Mouse (Mus musculus) C2C12 (cell line): ENCODE data around the gene Tpm1. TPM values are rescaled to one million over a fixed set of nuclear protein-coding genes. Genes with fewer than 3 reads are reported as not detected.

Experiments
- H3K27me3 ChIP-seq: one replicate; pipeline ENCODE4 v1.6.1; 2011; ENCODE audit not compliant: control insufficient read depth, insufficient read depth, insufficient read length
- H3K36me3 ChIP-seq: one replicate; pipeline ENCODE4 v1.6.1; 2011; ENCODE audit not compliant: control insufficient read depth, insufficient read depth
- H3K4me3 ChIP-seq: one replicate; pipeline ENCODE4 v1.5.1; 2011; ENCODE audit warnings: mild to moderate bottlenecking, control low read depth; ENCODE audit not compliant: poor library complexity, insufficient read depth, severe bottlenecking
- H3K79me2 ChIP-seq: one replicate; pipeline ENCODE4 v1.6.1; 2011; ENCODE audit not compliant: control insufficient read depth, insufficient read depth
- H3K79me3 ChIP-seq: one replicate; pipeline ENCODE4 v1.6.1; 2011; ENCODE audit warnings: low read depth, control low read depth
- H3ac ChIP-seq: one replicate; pipeline ENCODE3; 2011; ENCODE audit warnings: low read depth; ENCODE audit not compliant: control insufficient read depth, insufficient read length
- CEBPB ChIP-seq: IDR thresholded peaks from one replicate; pipeline ENCODE4 v1.6.1; 2011; ENCODE audit warnings: low read depth, mild to moderate bottlenecking, control low read depth, moderate library complexity
- CTCF ChIP-seq: IDR thresholded peaks from one replicate; pipeline ENCODE4 v1.5.1; 2011; ENCODE audit not compliant: control insufficient read depth, insufficient read depth, insufficient read length
- FOSL1 ChIP-seq: IDR thresholded peaks from one replicate; pipeline ENCODE4 v1.8.0; 2011; ENCODE audit warnings: mild to moderate bottlenecking, low read length; ENCODE audit not compliant: poor library complexity, insufficient read depth, severe bottlenecking
- MAX ChIP-seq: IDR thresholded peaks from one replicate; pipeline ENCODE4 v1.6.1; 2011; ENCODE audit warnings: mild to moderate bottlenecking, control low read depth
- MYOD1 ChIP-seq: IDR thresholded peaks from one replicate; pipeline ENCODE4 v1.6.1; 2011; ENCODE audit warnings: low read depth; ENCODE audit not compliant: control insufficient read depth, insufficient read length
- MYOG ChIP-seq: IDR thresholded peaks from one replicate; pipeline ENCODE4 v1.6.1; 2011; ENCODE audit not compliant: control insufficient read depth, insufficient read length; ENCODE audit errors: extremely low read depth
- USF1 ChIP-seq: IDR thresholded peaks from one replicate; pipeline ENCODE4 v1.6.1; 2011; ENCODE audit warnings: low read depth, mild to moderate bottlenecking, control low read depth, moderate library complexity
- polyA plus RNA-seq: library from polyadenylated mRNA; unstranded; fragments of >200 nt; fragmentation: generic; extraction: Trizol; gene quantifications from one replicate; pipeline ENCODE4 v1.2.1, GENCODE M21; 2012; ENCODE audit warnings: missing spikeins

Gene Tpm1
- polyA plus RNA-seq, 1 experiment, result 1,080 TPM

DNA sequence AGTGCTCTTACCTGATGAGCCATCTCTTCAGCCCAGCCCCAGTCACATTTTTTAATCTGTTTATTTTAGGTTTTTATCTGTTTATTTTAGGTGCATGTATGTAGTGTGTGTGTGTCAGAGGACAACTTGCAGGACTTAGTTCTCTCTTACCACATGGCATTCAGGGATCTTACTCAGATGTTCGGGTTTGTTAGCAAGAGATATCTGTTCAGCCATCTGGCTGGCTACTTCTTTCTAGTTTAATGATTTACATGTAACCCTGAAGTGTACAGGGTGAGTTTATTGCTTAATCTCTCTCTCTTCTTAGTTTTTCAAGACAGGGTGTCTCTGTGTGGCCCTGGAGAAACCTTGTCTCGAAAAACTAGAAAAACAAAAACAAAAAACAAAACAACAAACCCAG lies 23.0 kb upstream of the Tpm1 start:
- TF ChIP-seq MYOD1, result no peak
- no peak for TF ChIP-seq FOSL1
- no peak for TF ChIP-seq CEBPB
- no peak for TF ChIP-seq MAX
- TF ChIP-seq USF1, result no peak
- no peak for TF ChIP-seq CTCF
- TF ChIP-seq MYOG, result no peak
- Histone ChIP-seq H3K79me3 (no peaks in the 10 kb centered on the region), H3K27me3 (no peaks in the 10 kb centered on the region), H3K79me2 (no peaks in the 10 kb centered on the region), H3K36me3 (no peaks in the 10 kb centered on the region), H3K4me3 (no peak overlapping the region), H3ac (no peak overlapping the region)

DNA sequence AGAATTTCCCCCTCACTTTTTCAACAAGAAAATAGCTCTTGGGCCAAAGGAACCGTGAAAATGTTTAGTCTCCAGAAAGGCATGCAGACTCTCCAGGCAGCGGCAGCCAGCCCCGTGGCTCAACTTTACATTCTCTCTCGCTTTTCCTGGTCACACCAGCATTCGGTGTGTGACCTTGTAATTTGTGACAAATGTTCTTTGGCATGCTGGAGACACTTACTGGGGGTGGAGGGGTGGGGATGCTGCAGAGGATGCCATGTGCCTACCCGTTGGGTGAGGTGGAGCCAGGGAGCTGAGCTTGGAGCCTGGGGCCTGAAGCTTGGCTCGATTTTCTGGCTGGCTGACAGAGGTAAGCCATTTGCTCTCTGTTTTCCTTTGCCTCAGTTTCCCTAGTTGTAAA lies 22.4 kb upstream of the Tpm1 start:
- no peaks in the 10 kb centered on the region for H3K79me3 ChIP-seq
- H3K79me2 ChIP-seq, result no peaks in the 10 kb centered on the region
- H3ac ChIP-seq, result no peak overlapping the region
- H3K36me3 ChIP-seq, result no peaks in the 10 kb centered on the region
- no peaks in the 10 kb centered on the region for H3K27me3 ChIP-seq
- no peak overlapping the region for H3K4me3 ChIP-seq
- no peak for TF ChIP-seq FOSL1
- no peak for TF ChIP-seq MAX
- no peak for TF ChIP-seq CTCF
- TF ChIP-seq MYOD1, result no peak
- TF ChIP-seq CEBPB, result no peak
- TF ChIP-seq MYOG, result no peak
- no peak for TF ChIP-seq USF1

DNA sequence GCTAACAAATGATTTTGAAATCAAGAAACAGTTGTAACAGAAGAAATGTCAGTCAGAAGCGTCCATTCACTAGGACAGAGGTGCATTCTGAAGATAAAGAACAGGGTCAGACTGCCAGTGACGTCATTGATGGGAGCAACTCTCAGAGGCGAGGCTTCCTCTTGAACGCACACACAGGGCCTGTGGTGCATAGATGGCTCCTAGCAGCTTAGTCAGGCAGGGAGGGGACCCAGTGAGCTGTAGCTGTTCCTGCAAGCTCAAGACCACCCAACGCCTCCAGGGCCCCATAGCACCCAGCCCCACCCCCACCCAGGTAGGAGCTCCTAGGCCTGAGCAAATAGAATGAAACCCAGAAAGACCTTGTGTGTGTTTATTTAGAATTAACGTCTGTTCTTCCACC lies 21.9 kb upstream of the Tpm1 start:
- Histone ChIP-seq H3K4me3 (no peak overlapping the region), H3K79me3 (no peaks in the 10 kb centered on the region), H3ac (no peak overlapping the region), H3K27me3 (no peaks in the 10 kb centered on the region), H3K36me3 (no peaks in the 10 kb centered on the region), H3K79me2 (no peaks in the 10 kb centered on the region)
- no peak for TF ChIP-seq USF1
- TF ChIP-seq MAX, result no peak
- no peak for TF ChIP-seq FOSL1
- no peak for TF ChIP-seq CEBPB
- TF ChIP-seq MYOG, result no peak
- TF ChIP-seq MYOD1, result no peak
- TF ChIP-seq CTCF, result no peak

DNA sequence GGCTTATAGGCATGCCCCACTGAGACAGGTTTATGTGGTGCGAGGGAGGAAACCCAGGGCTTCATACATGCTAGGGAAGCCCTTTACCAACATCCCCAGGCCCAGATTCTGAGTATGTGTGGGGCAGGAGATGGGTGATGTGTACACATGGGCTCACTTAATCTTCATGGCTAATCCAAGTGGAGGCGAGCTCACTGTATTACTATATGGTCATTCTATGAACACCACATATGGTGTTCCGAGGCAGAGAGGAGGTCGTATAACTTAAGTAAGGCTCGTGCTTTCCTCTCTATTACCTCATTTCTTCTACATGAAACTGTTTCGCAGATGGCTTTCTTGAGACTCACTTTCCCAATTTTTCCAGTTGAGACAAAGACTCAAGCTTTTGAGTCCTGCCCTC lies 17.4 kb upstream of the Tpm1 start:
- Histone ChIP-seq H3ac (no peak overlapping the region), H3K79me3 (no peaks in the 10 kb centered on the region), H3K27me3 (no peaks in the 10 kb centered on the region), H3K36me3 (no peaks in the 10 kb centered on the region), H3K4me3 (no peak overlapping the region), H3K79me2 (no peaks in the 10 kb centered on the region)
- no peak for TF ChIP-seq CTCF
- no peak for TF ChIP-seq CEBPB
- no peak for TF ChIP-seq USF1

DNA sequence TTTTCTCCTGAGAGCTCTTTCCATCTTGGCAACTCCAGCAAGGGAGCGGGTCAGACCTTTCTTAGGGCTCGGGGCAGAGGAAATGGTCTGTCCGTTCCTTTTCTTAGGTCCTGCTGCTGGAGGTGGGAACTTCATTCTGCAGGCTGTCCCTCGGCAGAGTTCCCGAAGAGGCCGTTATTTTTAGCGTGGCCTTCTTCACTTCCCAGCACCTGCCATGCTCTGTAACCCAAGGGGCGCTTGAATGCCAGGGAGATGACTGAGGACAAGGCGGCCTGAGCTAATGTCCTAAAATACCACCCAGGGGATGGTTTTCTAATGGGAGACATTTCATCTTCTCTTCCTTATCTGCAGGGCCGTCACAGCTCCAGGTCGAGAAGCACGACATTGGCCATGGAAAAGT lies 10.5 kb upstream of the Tpm1 start:
- no peak overlapping the region for H3K4me3 ChIP-seq
- no peaks in the 10 kb centered on the region for H3K79me2 ChIP-seq
- H3K36me3 ChIP-seq, result no peaks in the 10 kb centered on the region
- no peaks in the 10 kb centered on the region for H3K27me3 ChIP-seq
- TF ChIP-seq MYOD1 (no peak), FOSL1 (no peak)
- H3K79me3 ChIP-seq, result no peaks in the 10 kb centered on the region
- H3ac ChIP-seq, result no peak overlapping the region

GRCm38 (mm10) chr9:67058366-67058765 lies 9.2 kb upstream of the Tpm1 start:
- no peaks in the 10 kb centered on the region for H3K27me3 ChIP-seq
- H3K36me3 ChIP-seq, result no peaks in the 10 kb centered on the region
- no peaks in the 10 kb centered on the region for H3K79me3 ChIP-seq
- H3ac ChIP-seq, result no peak overlapping the region
- TF ChIP-seq MYOD1, result no peak
- no peak for TF ChIP-seq USF1
- no peak for TF ChIP-seq MAX
- TF ChIP-seq CEBPB, result no peak
- H3K79me2 ChIP-seq, result no peaks in the 10 kb centered on the region
- H3K4me3 ChIP-seq, result no peak overlapping the region
